Mouse (Mus musculus) CH12.LX (cell line): ENCODE measurements around the gene Cant1.
"Not testable (repeated sequence)": the region's sequence is repeated elsewhere in the genome, so short reads cannot be mapped to it uniquely, and the experiment has no call there.

Experiments
- CTCF ChIP-seq, 2 experiments: IDR thresholded peaks in 1 of 2; conservative IDR thresholded peaks in 1 of 2; 2 replicates each; pipeline ENCODE4 v1.5.1; 2011 to 2012; ENCODE audit warnings: low read depth in 2 of 2, low read length in 2 of 2, improper control_type of control experiment in 1 of 2, inconsistent platforms in 1 of 2, mild to moderate bottlenecking in 1 of 2, moderate library complexity in 1 of 2
- EP300 ChIP-seq: IDR thresholded peaks from 2 replicates; pipeline ENCODE4 v1.6.1; 2011; ENCODE audit warnings: low read length, improper control_type of control experiment
- MAFK ChIP-seq: IDR thresholded peaks from 2 replicates; pipeline ENCODE4 v1.6.1; 2011; ENCODE audit warnings: low read length, improper control_type of control experiment; ENCODE audit not compliant: insufficient replicate concordance
- USF1 ChIP-seq: IDR thresholded peaks from 2 replicates; pipeline ENCODE4 v1.6.1; 2014; ENCODE audit warnings: low read depth, mild to moderate bottlenecking, inconsistent platforms, low read length, improper control_type of control experiment
- USF2 ChIP-seq: conservative IDR thresholded peaks from 2 replicates; pipeline ENCODE4 v1.6.1; 2011; ENCODE audit warnings: low read depth, low read length, improper control_type of control experiment

- not testable (repeated sequence) for TF ChIP-seq EP300; USF1; USF2; MAFK; CTCF (conservative IDR thresholded peaks at IDR 0.05 in 1 of 2, IDR thresholded peaks at IDR 0.05 in 1 of 2; ENCODE audit: low read depth in 2 of 2, low read length in 2 of 2)
Observed at GRCm38 (mm10) chr11:118387816-118388215, 31.1 kb downstream of the Cant1 start.
